Mouse (Mus musculus): Measurements from ENCODE around the gene Naa16. TPM values are rescaled to one million over a fixed set of nuclear protein-coding genes. Genes with fewer than 3 reads are reported as not detected.
"Not testable (repeated sequence)": the region's sequence is repeated elsewhere in the genome, so short reads cannot be mapped to it uniquely, and the experiment has no call there.

Naa16 gene
- total RNA-seq (2017) = 34.7 and 51.9 TPM in 2 replicates

- ATAC-seq (ENCODE audit: extremely low read depth, insufficient number of reproducible peaks, low FRiP score, poor library complexity, severe bottlenecking) = peak; percentile 86
Observed at GRCm38 (mm10) chr14:79390265-79390926, at the start of gene Naa16. Gene Naa16 (minus strand): TSS chr14:79390778.

DNA sequence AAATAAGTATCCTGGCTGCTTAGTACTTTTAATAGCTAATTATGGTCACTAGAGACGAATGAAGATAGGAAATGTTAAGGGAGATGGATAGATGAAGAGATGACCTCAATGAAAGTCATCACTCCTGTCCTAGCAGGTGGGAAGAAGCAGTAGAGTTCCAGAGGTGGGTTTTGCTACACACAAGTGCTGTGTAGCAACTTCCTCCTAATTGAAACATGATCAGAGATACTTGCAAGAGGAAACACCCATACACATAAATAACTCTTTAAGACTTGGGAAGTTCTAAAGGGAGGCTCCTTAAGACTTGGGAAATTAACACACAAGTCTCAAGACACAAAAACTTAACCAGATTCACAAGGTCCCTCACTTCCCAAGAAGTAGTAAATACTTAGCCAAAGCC lies 43.5 kb upstream of the Naa16 start:
- no peak for ATAC-seq (ENCODE audit: extremely low read depth, insufficient number of reproducible peaks, low FRiP score, poor library complexity, severe bottlenecking)

GRCm38 (mm10) chr14:79426730-79427365 lies 36.3 kb upstream of the Naa16 start:
- not testable (repeated sequence) for ATAC-seq (ENCODE audit: extremely low read depth, insufficient number of reproducible peaks, low FRiP score, poor library complexity, severe bottlenecking)

GRCm38 (mm10) chr14:79425979-79426729 lies 35.6 kb upstream of the Naa16 start, which contains the start of gene Kbtbd7:
Gene Kbtbd7 (plus strand): TSS chr14:79426511.
- peak; percentile 98 for ATAC-seq (ENCODE audit: extremely low read depth, insufficient number of reproducible peaks, low FRiP score, poor library complexity, severe bottlenecking)

- ATAC-seq (ENCODE audit: extremely low read depth, insufficient number of reproducible peaks, low FRiP score, poor library complexity, severe bottlenecking) = no peak
Observed at GRCm38 (mm10) chr14:79420083-79420685, 29.6 kb upstream of the Naa16 start.

- no peak for ATAC-seq (ENCODE audit: extremely low read depth, insufficient number of reproducible peaks, low FRiP score, poor library complexity, severe bottlenecking)
Observed at GRCm38 (mm10) chr14:79413121-79413520, 22.5 kb upstream of the Naa16 start.

DNA sequence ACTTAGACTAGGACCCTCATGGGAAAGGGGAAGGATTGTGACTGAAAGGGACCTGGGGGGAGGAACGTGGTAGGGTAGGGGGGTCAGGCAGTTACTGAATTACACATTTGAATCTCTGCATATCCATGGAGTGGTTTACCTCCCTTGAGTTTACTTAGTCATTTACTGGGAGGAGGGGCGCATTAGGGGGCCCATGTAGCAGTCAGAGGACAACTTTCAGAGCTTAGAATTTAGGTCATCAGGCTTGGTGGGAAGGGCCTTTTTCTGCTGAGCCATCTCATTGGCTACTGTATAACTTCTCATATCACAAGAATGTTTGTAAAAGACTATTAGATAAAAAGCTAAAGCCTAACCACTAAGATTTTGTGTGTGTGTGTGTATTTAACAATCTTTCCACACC lies 20.1 kb upstream of the Naa16 start:
- no peak for ATAC-seq (ENCODE audit: extremely low read depth, insufficient number of reproducible peaks, low FRiP score, poor library complexity, severe bottlenecking)

DNA sequence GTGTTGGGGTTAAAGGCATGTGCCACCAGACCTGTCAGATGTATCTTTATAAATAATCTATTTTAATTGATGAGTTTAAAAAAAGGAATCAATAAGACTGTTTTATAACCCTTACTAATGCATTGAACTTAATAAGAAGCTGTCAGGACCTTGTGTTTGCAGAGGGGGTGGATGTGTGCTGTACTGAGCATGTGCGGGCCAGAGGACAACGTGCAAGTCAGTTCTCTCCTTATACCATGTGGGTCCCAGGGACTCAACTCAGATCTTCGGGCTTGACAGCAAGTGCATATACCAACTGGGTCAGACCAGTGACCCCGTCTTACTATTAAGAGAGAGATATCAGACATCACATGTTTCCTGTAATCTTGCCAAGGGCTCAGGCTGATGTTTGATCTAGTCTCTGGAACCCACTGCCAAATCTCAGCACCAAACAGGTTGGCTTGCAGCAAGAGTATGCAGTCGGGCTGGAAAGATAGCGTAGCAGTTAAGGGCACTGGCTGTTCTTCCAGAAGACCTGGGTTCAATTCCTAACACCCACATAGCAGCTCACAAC lies 18.8 kb upstream of the Naa16 start:
- no peak for ATAC-seq (ENCODE audit: extremely low read depth, insufficient number of reproducible peaks, low FRiP score, poor library complexity, severe bottlenecking)

DNA sequence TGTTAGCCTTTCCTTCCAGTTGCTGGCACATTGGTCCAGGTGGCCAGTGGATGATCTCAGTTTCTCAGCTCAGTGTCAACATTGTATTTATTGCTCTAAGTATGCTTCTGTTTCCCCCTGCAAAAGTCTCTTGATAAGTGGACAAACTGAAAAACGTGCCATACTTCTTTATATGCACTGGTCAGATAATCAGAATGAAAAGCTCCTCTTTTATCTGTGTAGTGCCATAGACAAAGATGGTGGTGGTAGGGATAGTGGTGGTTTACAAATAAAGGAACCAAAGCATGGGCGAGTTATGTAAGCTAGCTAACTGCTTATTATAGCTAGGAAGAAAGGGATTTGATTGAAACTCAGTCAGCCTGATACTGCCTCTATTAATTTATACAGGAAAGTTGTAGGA lies 17.1 kb upstream of the Naa16 start:
- no peak for ATAC-seq (ENCODE audit: extremely low read depth, insufficient number of reproducible peaks, low FRiP score, poor library complexity, severe bottlenecking)

- ATAC-seq (ENCODE audit: extremely low read depth, insufficient number of reproducible peaks, low FRiP score, poor library complexity, severe bottlenecking) = peak; percentile 79
Observed at GRCm38 (mm10) chr14:79397321-79398122, 6.9 kb upstream of the Naa16 start, which contains the start of gene Mtrf1. Gene Mtrf1 (plus strand): TSS chr14:79397772.

GRCm38 (mm10) chr14:79394564-79394963 lies 4.0 kb upstream of the Naa16 start:
- peak; percentile 76 for ATAC-seq (ENCODE audit: extremely low read depth, insufficient number of reproducible peaks, low FRiP score, poor library complexity, severe bottlenecking)

DNA sequence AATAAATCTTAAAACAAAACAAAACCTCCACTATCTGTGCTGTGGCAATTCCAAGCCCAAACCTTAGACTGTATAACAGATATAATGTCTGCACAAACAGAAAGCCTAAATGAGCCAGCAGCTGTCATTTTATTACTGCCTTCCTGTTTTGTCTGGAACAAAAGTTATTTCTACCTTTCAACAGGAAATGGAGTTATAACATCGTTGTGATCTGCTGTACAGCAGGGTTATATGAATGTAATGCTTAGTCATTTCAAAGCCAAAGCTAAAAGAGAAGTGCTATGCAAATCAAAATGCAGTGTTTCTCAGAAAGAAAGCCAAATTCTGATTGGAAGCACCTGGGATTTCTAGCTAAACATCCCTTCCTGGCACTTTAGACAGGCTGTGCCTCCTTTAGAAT lies 2.7 kb upstream of the Naa16 start:
- ATAC-seq (ENCODE audit: extremely low read depth, insufficient number of reproducible peaks, low FRiP score, poor library complexity, severe bottlenecking) = no peak

- no peak for ATAC-seq (ENCODE audit: extremely low read depth, insufficient number of reproducible peaks, low FRiP score, poor library complexity, severe bottlenecking)
Observed at GRCm38 (mm10) chr14:79389438-79390264, 927 bp downstream of the Naa16 start.

GRCm38 (mm10) chr14:79388304-79388703 lies 2.3 kb downstream of the Naa16 start:
- no peak for ATAC-seq (ENCODE audit: extremely low read depth, insufficient number of reproducible peaks, low FRiP score, poor library complexity, severe bottlenecking)

DNA sequence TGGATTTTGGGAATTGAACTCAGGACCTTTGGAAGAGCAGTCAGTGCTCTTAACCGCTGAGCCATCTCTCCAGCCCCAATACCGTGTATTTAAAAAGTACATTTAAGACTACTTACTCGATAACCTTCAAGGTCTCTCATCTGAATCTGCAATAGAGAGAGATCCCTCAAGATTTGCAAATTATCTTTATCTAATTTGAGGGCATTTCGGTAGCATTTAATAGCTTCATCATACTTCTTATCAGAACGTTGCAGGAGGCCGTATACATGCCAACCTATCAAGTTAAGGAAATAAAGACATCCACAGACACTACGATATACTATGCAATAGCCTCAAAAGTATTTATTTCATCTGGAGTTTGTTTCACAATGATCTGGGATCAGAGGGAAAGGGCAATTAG lies 7.5 kb downstream of the Naa16 start:
- ATAC-seq (ENCODE audit: extremely low read depth, insufficient number of reproducible peaks, low FRiP score, poor library complexity, severe bottlenecking) = no peak

DNA sequence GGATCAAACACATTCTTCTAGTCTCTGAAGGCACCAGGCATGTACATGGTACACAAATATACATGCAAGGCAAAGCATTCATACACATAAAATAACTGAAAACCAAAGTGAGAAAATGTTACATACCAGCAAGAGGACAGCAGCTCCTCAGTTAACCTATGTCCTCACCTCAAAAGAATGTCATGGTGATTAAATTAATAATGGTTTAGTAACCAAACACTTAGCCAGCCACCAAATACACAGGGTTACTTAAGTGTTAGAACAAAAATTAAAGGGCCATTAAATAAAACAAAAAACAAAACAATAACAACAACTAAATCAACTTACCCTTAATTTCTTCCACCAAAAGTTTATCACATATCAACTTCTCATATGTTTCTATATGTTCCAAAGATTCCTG lies 13.5 kb downstream of the Naa16 start:
- no peak for ATAC-seq (ENCODE audit: extremely low read depth, insufficient number of reproducible peaks, low FRiP score, poor library complexity, severe bottlenecking)

DNA sequence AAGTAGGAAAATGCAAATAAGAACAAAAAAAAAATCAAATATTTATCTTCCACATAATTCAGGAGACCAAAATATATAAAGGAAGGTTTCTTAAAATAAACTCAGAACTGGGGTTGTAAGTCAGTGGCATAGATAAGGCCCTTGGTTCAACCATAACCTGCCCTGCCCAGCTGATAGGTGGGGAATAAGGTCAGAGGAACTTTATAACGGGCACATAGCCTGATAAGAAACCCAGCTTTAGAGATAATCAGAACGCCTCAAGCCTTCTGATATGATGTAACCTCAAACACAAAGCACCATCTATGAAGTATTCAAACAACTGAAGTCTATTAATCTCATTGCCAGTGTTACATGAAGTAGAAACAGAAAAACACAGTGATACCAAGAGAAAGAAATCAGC lies 32.5 kb downstream of the Naa16 start:
- ATAC-seq (ENCODE audit: extremely low read depth, insufficient number of reproducible peaks, low FRiP score, poor library complexity, severe bottlenecking) = no peak

DNA sequence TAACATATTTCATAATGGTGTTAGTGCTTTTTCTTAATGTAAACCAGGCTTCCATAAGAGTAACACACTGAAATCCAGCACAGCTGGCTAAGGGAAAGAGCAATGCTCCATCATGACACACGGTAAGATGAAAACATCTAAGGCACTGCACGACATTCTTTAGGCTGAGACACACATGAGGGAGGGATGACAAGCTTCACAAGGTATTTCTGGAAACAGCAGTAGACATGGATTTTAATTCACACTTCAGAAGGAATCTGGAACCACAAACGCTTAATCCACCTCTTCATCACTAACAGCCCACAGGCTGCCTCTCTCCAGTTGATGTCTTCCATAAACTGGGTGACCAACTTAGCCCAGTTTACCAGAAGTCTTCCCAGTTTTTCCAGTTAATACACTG lies 44.2 kb downstream of the Naa16 start:
- no peak for ATAC-seq (ENCODE audit: extremely low read depth, insufficient number of reproducible peaks, low FRiP score, poor library complexity, severe bottlenecking)

Data from neutrophil, adult 5-6 weeks (primary cell).